Mouse (Mus musculus): Measurements from ENCODE around the gene Myo1d.

GRCm38 (mm10) chr11:80551634-80552033 is 228.2 kb downstream of the Myo1d start:
- no peak for TF ChIP-seq CTCF (IDR thresholded peaks at IDR 0.05; ENCODE audit: low read depth)
- TF ChIP-seq EP300 (optimal IDR thresholded peaks at IDR 0.05), result no peak
